Comparison of ENCODE assay signal across 10 mouse cellular contexts in genomic region chr2:18040347-18041160, GRCm38 (mm10). TPM values are rescaled to one million over a fixed set of nuclear protein-coding genes. Genes with fewer than 3 reads are reported as not detected.
DNase-seq lines count a peak whose midpoint lies in the region; ATAC-seq lines count a peak whose summit lies in the region.
"Had no signal": no experiment of that assay in that cellular context is flagged by ENCODE, and none has a peak within 500 bp of the region (broad histone marks: within the 10 kb centered on the region; RNA-seq: fewer than 3 reads in every experiment).

No protein-coding gene starts in this region.

- H3K27me3 ChIP-seq in kidney, embryonic 14.5 days (ENCODE audit: control insufficient read depth, insufficient read depth, low read length) = no peaks in the 10 kb centered on the region
- no peaks in the 10 kb centered on the region for H3K27me3 ChIP-seq in forebrain, embryonic 11.5 days (ENCODE audit: control insufficient read depth, insufficient read depth, low read length)
- no peaks in the 10 kb centered on the region for H3K27me3 ChIP-seq in limb, embryonic 11.5 days (ENCODE audit: control insufficient read depth, insufficient read depth, low read length)
- H3K27me3 ChIP-seq in neural tube, embryonic 14.5 days (ENCODE audit: control insufficient read depth, insufficient read depth, low read length) = no peaks in the 10 kb centered on the region
- H3K27me3 ChIP-seq: Patski had no signal

- peak overlapping the region; percentile 92 for H3K27ac ChIP-seq in kidney, embryonic 14.5 days (ENCODE audit: low read depth, low read length)
- peak overlapping the region; percentile 97 for H3K27ac ChIP-seq in forebrain, embryonic 11.5 days (ENCODE audit: low read depth, low read length)
- H3K27ac ChIP-seq in limb, embryonic 11.5 days (replicated peaks; ENCODE audit: low read depth, low read length) = peak overlapping the region; percentile 87
- peak overlapping the region; percentile 68 for H3K27ac ChIP-seq in neural tube, embryonic 14.5 days (ENCODE audit: low read depth, low read length)

- peak; percentile 76 for ATAC-seq in kidney, embryonic 14.5 days (ENCODE audit: low FRiP score, low TSS enrichment)
- peak; percentile 29 for ATAC-seq in forebrain, embryonic 11.5 days (replicated peaks; ENCODE audit: low FRiP score)
- 0 out of 2 replicates have a peak, but pooled peaks have one; percentile 27 for ATAC-seq in limb, embryonic 11.5 days (ENCODE audit: insufficient number of reproducible peaks, low FRiP score, low TSS enrichment, low read depth)
- ATAC-seq in neural tube, embryonic 14.5 days (ENCODE audit: low read depth) = peak; percentile 38
- ATAC-seq: Patski had no signal

- no peaks in the 10 kb centered on the region for H3K36me3 ChIP-seq in kidney, embryonic 14.5 days (ENCODE audit: control insufficient read depth, insufficient read depth, low read length)
- no peaks in the 10 kb centered on the region for H3K36me3 ChIP-seq in forebrain, embryonic 11.5 days (ENCODE audit: control insufficient read depth, insufficient read depth, low read length)
- H3K36me3 ChIP-seq in limb, embryonic 11.5 days (ENCODE audit: control insufficient read depth, insufficient read depth, low read length) = no peaks in the 10 kb centered on the region
- no peaks in the 10 kb centered on the region for H3K36me3 ChIP-seq in neural tube, embryonic 14.5 days (ENCODE audit: control insufficient read depth, insufficient read depth, low read length)

- no peaks in the 10 kb centered on the region for H3K9me3 ChIP-seq in kidney, embryonic 14.5 days (ENCODE audit: control insufficient read depth, low read length)
- no peaks in the 10 kb centered on the region for H3K9me3 ChIP-seq in forebrain, embryonic 11.5 days (ENCODE audit: control insufficient read depth, low read length)
- no peaks in the 10 kb centered on the region for H3K9me3 ChIP-seq in limb, embryonic 11.5 days (ENCODE audit: control insufficient read depth, low read length)
- no peaks in the 10 kb centered on the region for H3K9me3 ChIP-seq in neural tube, embryonic 14.5 days (ENCODE audit: control insufficient read depth, low read length)

- H3K4me1 ChIP-seq in kidney, embryonic 14.5 days (ENCODE audit: control insufficient read depth, insufficient read depth, low read length) = peaks cover 55% of the 10 kb centered on the region
- H3K4me1 ChIP-seq in forebrain, embryonic 11.5 days (replicated peaks; ENCODE audit: control insufficient read depth, insufficient read depth, low read length) = peaks cover 35% of the 10 kb centered on the region
- peaks cover 45% of the 10 kb centered on the region for H3K4me1 ChIP-seq in limb, embryonic 11.5 days (ENCODE audit: control insufficient read depth, insufficient read depth, low read length)
- H3K4me1 ChIP-seq in neural tube, embryonic 14.5 days (ENCODE audit: control insufficient read depth, insufficient read depth, low read length) = peaks cover 41% of the 10 kb centered on the region

- peak overlapping the region; percentile 50 for H3K4me2 ChIP-seq in kidney, embryonic 14.5 days (replicated peaks; ENCODE audit: low read depth, low read length)
- peak overlapping the region; percentile 82 for H3K4me2 ChIP-seq in forebrain, embryonic 11.5 days (ENCODE audit: low read depth, low read length, severe bottlenecking)
- peak overlapping the region; percentile 58 for H3K4me2 ChIP-seq in limb, embryonic 11.5 days (ENCODE audit: low read depth, severe bottlenecking)
- peak overlapping the region; percentile 61 for H3K4me2 ChIP-seq in neural tube, embryonic 14.5 days (ENCODE audit: low read depth, low read length)

- WGBS in kidney, embryonic 14.5 days = 23% methylated on average over 27 of the region's 27 CpGs
- WGBS in forebrain, embryonic 11.5 days = 3% methylated on average over 27 of the region's 27 CpGs
- 11% methylated on average over 27 of the region's 27 CpGs for WGBS in limb, embryonic 11.5 days
- 8% methylated on average over 27 of the region's 27 CpGs for WGBS in neural tube, embryonic 14.5 days

- no peak for DNase-seq in kidney, adult 8-10 months
- DNase-seq in forebrain, embryonic 11.5 days (ENCODE audit: low spot score) = peak; percentile 75
- peak; percentile 71 for DNase-seq in limb, embryonic 11.5 days (ENCODE audit: low spot score)
- no peak for DNase-seq in frontal cortex, adult 2 months (ENCODE audit: extremely low spot score in 1 of 2, low spot score in 1 of 2)
- no peak for DNase-seq in spleen, adult 18-20 months
- DNase-seq in thymus, adult 18-20 months = no peak

- H3K4me3 ChIP-seq in kidney, embryonic 14.5 days (ENCODE audit: low read length) = peak overlapping the region; percentile 19
- H3K4me3 ChIP-seq in forebrain, embryonic 11.5 days (ENCODE audit: low read depth, low read length) = peak overlapping the region; percentile 39
- peak overlapping the region; percentile 23 for H3K4me3 ChIP-seq in limb, embryonic 11.5 days (ENCODE audit: low read depth, low read length)
- peak overlapping the region; percentile 21 for H3K4me3 ChIP-seq in neural tube, embryonic 14.5 days (ENCODE audit: low read depth, low read length)
- H3K4me3 ChIP-seq: myocyte had no signal

- peak overlapping the region; percentile 54 for H3K9ac ChIP-seq in kidney, embryonic 14.5 days (ENCODE audit: low read depth, low read length)
- H3K9ac ChIP-seq in forebrain, embryonic 11.5 days (ENCODE audit: low read length) = peak overlapping the region; percentile 92
- peak overlapping the region; percentile 81 for H3K9ac ChIP-seq in limb, embryonic 11.5 days (ENCODE audit: low read length)
- peak overlapping the region; percentile 63 for H3K9ac ChIP-seq in neural tube, embryonic 14.5 days (replicated peaks; ENCODE audit: low read depth, low read length)

RNA-seq across cellular contexts. Expression of gene A930004D18Rik, which starts 3.0 kb away (rescaled TPM):
- polyA plus RNA-seq in kidney, embryonic 14.5 days (2014; fragmentation: Nextera tagmentation; extraction: Ambion mirVana) = 9.4 and 10.0 TPM in 2 replicates
- polyA plus RNA-seq in forebrain, embryonic 11.5 days (2014; fragmentation: Nextera tagmentation; extraction: Ambion mirVana) = 12.2 and 15.4 TPM in 2 replicates
- polyA plus RNA-seq in limb, embryonic 11.5 days (2014; fragmentation: Nextera tagmentation; extraction: Ambion mirVana) = 10.4 and 11.9 TPM in 2 replicates
- polyA plus RNA-seq in neural tube, embryonic 14.5 days (2014; fragmentation: Nextera tagmentation; extraction: Ambion mirVana) = 8.2 and 8.6 TPM in 2 replicates
- 1.5 and 1.9 TPM in 2 replicates for polyA plus RNA-seq in frontal cortex, adult 2 months (2012; rRNA removed)

RNA-seq across cellular contexts. Expression of gene Skida1, which starts 8.3 kb away (rescaled TPM):
- polyA plus RNA-seq in kidney, embryonic 14.5 days (2014; fragmentation: Nextera tagmentation; extraction: Ambion mirVana) = 10.5 and 11.4 TPM in 2 replicates
- 20.2 and 23.3 TPM in 2 replicates for polyA plus RNA-seq in forebrain, embryonic 11.5 days (2014; fragmentation: Nextera tagmentation; extraction: Ambion mirVana)
- polyA plus RNA-seq in limb, embryonic 11.5 days (2014; fragmentation: Nextera tagmentation; extraction: Ambion mirVana) = 11.7 and 13.8 TPM in 2 replicates
- polyA plus RNA-seq in neural tube, embryonic 14.5 days (2014; fragmentation: Nextera tagmentation; extraction: Ambion mirVana) = 3.9 and 5.3 TPM in 2 replicates
- polyA plus RNA-seq in frontal cortex, adult 2 months (2012; rRNA removed) = 3.9 and 5.3 TPM in 2 replicates

RNA-seq across cellular contexts. Expression of gene Mllt10, which starts 14.5 kb away (rescaled TPM):
- 58.7 and 74.9 TPM in 2 replicates for polyA plus RNA-seq in kidney, embryonic 14.5 days (2014; fragmentation: Nextera tagmentation; extraction: Ambion mirVana)
- polyA plus RNA-seq in forebrain, embryonic 11.5 days (2014; fragmentation: Nextera tagmentation; extraction: Ambion mirVana) = 52.9 and 54.2 TPM in 2 replicates
- polyA plus RNA-seq in limb, embryonic 11.5 days (2014; fragmentation: Nextera tagmentation; extraction: Ambion mirVana) = 45.3 and 46.3 TPM in 2 replicates
- polyA plus RNA-seq in neural tube, embryonic 14.5 days (2014; fragmentation: Nextera tagmentation; extraction: Ambion mirVana) = 34.6 and 36.5 TPM in 2 replicates
- 40.7 and 44.6 TPM in 2 replicates for polyA plus RNA-seq in frontal cortex, adult 2 months (2012; rRNA removed)

RNA-seq across cellular contexts. Expression of gene H2al2a, which starts 43.8 kb away (rescaled TPM):
- not detected in 2 replicates for polyA plus RNA-seq in kidney, embryonic 14.5 days (2014; fragmentation: Nextera tagmentation; extraction: Ambion mirVana)
- not detected in 2 replicates for polyA plus RNA-seq in forebrain, embryonic 11.5 days (2014; fragmentation: Nextera tagmentation; extraction: Ambion mirVana)
- polyA plus RNA-seq in limb, embryonic 11.5 days (2014; fragmentation: Nextera tagmentation; extraction: Ambion mirVana) = not detected in 2 replicates
- polyA plus RNA-seq in neural tube, embryonic 14.5 days (2014; fragmentation: Nextera tagmentation; extraction: Ambion mirVana) = not detected in 2 replicates
- polyA plus RNA-seq in frontal cortex, adult 2 months (2012; rRNA removed) = not detected in 2 replicates
- polyA plus RNA-seq: myocyte, Patski had no signal

Comparison
In these comparisons a context has a peak if more than half of its experiments do, and no peak if none do; other contexts are left out.
1. DNase-seq: peak in forebrain, embryonic 11.5 days (single experiment) and limb, embryonic 11.5 days (single experiment); none in kidney, adult 8-10 months (0 of 2), frontal cortex, adult 2 months (0 of 2), spleen, adult 18-20 months (0 of 2) and thymus, adult 18-20 months (0 of 2).
2. Peak in every context shown above with its lines, with median percentiles within 50 percentile points of each other: ATAC-seq, H3K27ac ChIP-seq, H3K4me2 ChIP-seq, H3K4me3 ChIP-seq and H3K9ac ChIP-seq.